In genomic region chr10:119616078-119616477, GRCm38 (mm10) we compare ENCODE assay signal across 20 mouse cellular contexts.
"Had no signal": no experiment of that assay in that cellular context is flagged by ENCODE, and none has a peak within 500 bp of the region (broad histone marks: within the 10 kb centered on the region; RNA-seq: fewer than 3 reads in every experiment).

No protein-coding gene starts in this region.

- H3K4me3 ChIP-seq: hindbrain, embryonic 10.5 days; hindbrain, embryonic 12.5 days; intestine, embryonic 15.5 days; layer of hippocampus, adult 2 months; left cerebral cortex, adult 2 months; liver, embryonic 13.5 days had no signal

- H3K36me3 ChIP-seq: hindbrain, embryonic 10.5 days; hindbrain, embryonic 12.5 days; intestine, embryonic 15.5 days; liver, embryonic 13.5 days had no signal

- H3K9ac ChIP-seq: forebrain, postnatal 0 days; hindbrain, embryonic 12.5 days; hindbrain, embryonic 14.5 days; intestine, embryonic 15.5 days; liver, embryonic 13.5 days had no signal

- H3K27ac ChIP-seq: hindbrain, embryonic 14.5 days; intestine, embryonic 15.5 days; layer of hippocampus, adult 2 months; left cerebral cortex, adult 2 months; liver, embryonic 13.5 days had no signal

- H3K27me3 ChIP-seq: hindbrain, embryonic 12.5 days; intestine, embryonic 15.5 days; liver, embryonic 13.5 days had no signal

- ATAC-seq: inflammation-experienced regulatory T-cells, adult 6 months; intestine, postnatal 0 days had no signal

- DNase-seq: forebrain, postnatal 0 days; gastrocnemius, postnatal 14 days; heart, postnatal 10 days; heart, postnatal 4 days; kidney, adult 18-20 months; kidney, adult 8-10 months; kidney, postnatal 10 days; kidney, postnatal 25 days; kidney, postnatal 4 days; liver; liver, embryonic 13.5 days had no signal

- H3K9me3 ChIP-seq: hindbrain, embryonic 10.5 days; hindbrain, embryonic 12.5 days; intestine, embryonic 15.5 days; liver, embryonic 13.5 days had no signal

- H3K4me2 ChIP-seq: hindbrain, embryonic 12.5 days; hindbrain, embryonic 14.5 days; intestine, embryonic 15.5 days; liver, embryonic 11.5 days; liver, embryonic 13.5 days had no signal
